In genomic region chr9:121777484-121778065, GRCm38 (mm10) we compare ENCODE assay signal across 8 mouse cellular contexts. TPM values are rescaled to one million over a fixed set of nuclear protein-coding genes. Genes with fewer than 3 reads are reported as not detected.
A peak's percentile ranks its signal among the peaks of the same experiment; 100 is the strongest.
DNase-seq lines count a peak whose midpoint lies in the region; ATAC-seq lines count a peak whose summit lies in the region.

Gene Klhl40 (plus strand): TSS chr9:121777607.

- H3K36me3 ChIP-seq in hindbrain, embryonic 15.5 days: no peaks in the 10 kb centered on the region
- no peaks in the 10 kb centered on the region for H3K36me3 ChIP-seq in neural tube, embryonic 12.5 days

- peak within 1 kb of the TSS; percentile 17; the same call in 1 of the 2 replicates for H3K27ac ChIP-seq in hindbrain, embryonic 15.5 days (replicated peaks)
- no peak within 1 kb of the TSS for H3K27ac ChIP-seq in neural tube, embryonic 12.5 days

- peak within 1 kb of the TSS; percentile 5; the same call in 1 of the 2 replicates for H3K9ac ChIP-seq in hindbrain, embryonic 15.5 days
- no peak within 1 kb of the TSS for H3K9ac ChIP-seq in neural tube, embryonic 12.5 days

- peak within 1 kb of the TSS; percentile 69 for H3K4me2 ChIP-seq in hindbrain, embryonic 15.5 days
- H3K4me2 ChIP-seq in neural tube, embryonic 12.5 days (replicated peaks): peak within 1 kb of the TSS; percentile 60

- peaks cover 15% of the 10 kb centered on the region for H3K4me1 ChIP-seq in hindbrain, embryonic 15.5 days (replicated peaks)
- H3K4me1 ChIP-seq in neural tube, embryonic 12.5 days: peaks cover 12% of the 10 kb centered on the region; the same call in 1 of the 2 replicates

- 17% methylated on average over 30 of the region's 30 CpGs for WGBS in hindbrain, embryonic 15.5 days
- WGBS in neural tube, embryonic 12.5 days: 19% methylated on average over 30 of the region's 30 CpGs

- ATAC-seq in hindbrain, embryonic 15.5 days (ENCODE audit: low FRiP score, low read depth): peak; percentile 75
- 0 out of 2 replicates have a peak, but pooled peaks have one; percentile 33 for ATAC-seq in neural tube, embryonic 12.5 days (ENCODE audit: low FRiP score, low read depth)

- peak; percentile 25 for DNase-seq in adrenal gland, postnatal 14 days
- DNase-seq in adrenal gland, adult 2 months: no peak
- DNase-seq in thymus, postnatal 4 days: peak; percentile 36
- DNase-seq in thymus, postnatal 36 days: no peak
- no peak for DNase-seq in spleen, postnatal 14 days (ENCODE audit: low spot score in 2 of 2)
- no peak for DNase-seq in urinary bladder, adult 2 months (ENCODE audit: low spot score)

- peak within 1 kb of the TSS; percentile 36 for H3K4me3 ChIP-seq in hindbrain, embryonic 15.5 days
- peak within 1 kb of the TSS; percentile 21 for H3K4me3 ChIP-seq in neural tube, embryonic 12.5 days

- no peaks in the 10 kb centered on the region for H3K9me3 ChIP-seq in hindbrain, embryonic 15.5 days
- no peaks in the 10 kb centered on the region for H3K9me3 ChIP-seq in neural tube, embryonic 12.5 days

- peaks cover 27% of the 10 kb centered on the region for H3K27me3 ChIP-seq in hindbrain, embryonic 15.5 days
- peaks cover 50% of the 10 kb centered on the region for H3K27me3 ChIP-seq in neural tube, embryonic 12.5 days (replicated peaks)

RNA-seq across cellular contexts. Expression of gene Klhl40, which starts in this region (rescaled TPM):
- not detected in 2 replicates for total RNA-seq in adrenal gland, postnatal 14 days (2021)
- not detected for total RNA-seq in adrenal gland, adult 2 months (2021)
- polyA plus RNA-seq in adrenal gland, adult 2 months (2012; rRNA removed): not detected in 2 replicates
- polyA plus RNA-seq in hindbrain, embryonic 15.5 days (2015; fragmentation: Nextera tagmentation; extraction: Ambion mirVana): 1.4 and 1.8 TPM in 2 replicates
- 2.1 and 2.8 TPM in 2 replicates for polyA plus RNA-seq in neural tube, embryonic 12.5 days (2016; fragmentation: Nextera tagmentation; extraction: Ambion mirVana)
- 0.07 and 0.10 TPM in 2 replicates for polyA plus RNA-seq in urinary bladder, adult 2 months (2012; rRNA removed)

Comparison
In these comparisons a context has a peak if more than half of its experiments do, and no peak if none do; other contexts are left out.
1. Peak in DNase-seq in adrenal gland, postnatal 14 days; RNA of the gene not detected or under 1 TPM.